Mouse (Mus musculus) ovary, adult 10 weeks (tissue): ENCODE data around the gene Rsad1. TPM values are rescaled to one million over a fixed set of nuclear protein-coding genes. Genes with fewer than 3 reads are reported as not detected.

ENCODE experiments used
- polyA plus RNA-seq: library from polyadenylated mRNA; stranded (reverse); fragments of 350-450 nt; fragmentation: Illumina TruSeq; extraction: RNeasy Lipid Tissue Mini Kit (QIAGEN cat#74804); gene quantifications from one replicate; pipeline ENCODE4 v1.2.3, GENCODE M21; 2014

Rsad1 gene
- polyA plus RNA-seq = 9.4 TPM

DNA sequence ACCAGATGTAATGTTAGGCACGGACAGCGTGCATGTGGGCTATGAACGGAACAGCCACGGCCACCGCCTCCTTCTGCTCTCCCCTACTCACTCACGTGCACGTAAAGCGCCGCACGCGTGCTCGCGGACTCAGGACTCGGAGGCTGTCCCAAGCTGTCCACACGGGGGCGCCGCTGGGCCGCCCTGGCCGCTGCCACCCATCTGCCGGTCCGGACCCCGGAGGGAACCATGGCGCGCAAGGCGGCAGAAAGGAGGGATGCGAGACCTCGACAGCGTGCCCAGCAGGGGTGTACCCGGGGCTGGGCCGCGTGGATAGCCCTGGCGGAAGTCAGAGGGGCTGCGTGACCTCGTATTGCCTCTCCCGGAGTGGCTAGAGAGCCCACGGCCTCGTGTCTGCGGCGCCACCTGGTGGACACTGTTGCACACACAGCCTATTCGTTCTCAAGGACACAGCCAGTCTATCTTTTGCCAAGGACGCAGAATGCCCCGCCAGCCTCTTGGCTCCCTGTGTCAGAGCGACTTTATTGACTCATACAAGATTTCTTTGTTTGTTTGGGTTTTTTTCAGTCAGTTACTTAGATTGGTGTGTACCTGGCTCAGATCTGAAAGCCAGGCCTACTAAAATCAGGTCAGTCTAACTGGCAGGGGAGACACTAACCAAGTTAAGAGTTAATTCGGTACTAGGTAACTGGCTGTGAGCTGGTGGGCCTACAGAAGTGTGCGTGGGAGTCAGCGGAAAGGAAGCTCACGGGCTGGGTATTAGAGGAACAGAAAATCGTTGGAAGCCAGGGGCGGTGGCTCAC, at the start of gene Rsad1:
Gene Rsad1 (minus strand): TSS at position 368 of the 803 bp plus-strand sequence.

DNA sequence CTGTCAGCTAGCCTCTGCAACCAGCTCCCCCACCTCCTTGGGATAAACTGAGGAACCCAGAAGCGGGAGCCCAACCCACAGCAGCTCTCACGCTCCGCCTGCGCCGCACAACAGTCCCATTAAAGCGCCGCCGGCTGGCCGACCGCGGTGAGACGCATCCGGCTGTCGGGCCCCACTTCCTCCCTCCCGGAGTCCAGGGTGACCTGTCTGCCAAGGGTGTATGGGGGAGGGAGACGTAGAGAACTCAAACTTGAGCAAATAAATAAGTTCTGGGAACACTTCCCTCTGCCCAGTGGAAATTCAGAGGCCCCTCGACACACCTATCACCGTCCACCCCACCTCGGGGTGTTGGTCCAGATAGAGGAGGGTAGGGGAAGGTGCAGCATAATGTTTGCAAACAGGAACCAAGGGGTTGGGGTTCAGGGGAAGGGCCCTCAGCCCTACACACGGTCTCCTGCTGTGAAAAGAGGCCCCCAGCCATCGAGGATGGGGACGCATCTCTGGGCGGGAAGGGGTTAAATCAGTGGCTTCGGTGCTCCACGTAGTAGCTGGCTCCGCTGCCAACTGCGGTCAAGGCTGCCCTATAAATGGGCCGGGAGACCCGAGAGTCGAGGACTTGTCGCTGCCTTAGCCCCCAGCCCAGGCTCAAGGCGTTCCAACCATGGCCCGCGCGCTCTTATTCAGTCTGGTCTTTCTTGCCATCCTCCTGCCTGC, 15.5 kb upstream of the Rsad1 start, which contains the start of gene Chad:
Gene Chad (plus strand): TSS at position 611 of the 714 bp plus-strand sequence.

DNA sequence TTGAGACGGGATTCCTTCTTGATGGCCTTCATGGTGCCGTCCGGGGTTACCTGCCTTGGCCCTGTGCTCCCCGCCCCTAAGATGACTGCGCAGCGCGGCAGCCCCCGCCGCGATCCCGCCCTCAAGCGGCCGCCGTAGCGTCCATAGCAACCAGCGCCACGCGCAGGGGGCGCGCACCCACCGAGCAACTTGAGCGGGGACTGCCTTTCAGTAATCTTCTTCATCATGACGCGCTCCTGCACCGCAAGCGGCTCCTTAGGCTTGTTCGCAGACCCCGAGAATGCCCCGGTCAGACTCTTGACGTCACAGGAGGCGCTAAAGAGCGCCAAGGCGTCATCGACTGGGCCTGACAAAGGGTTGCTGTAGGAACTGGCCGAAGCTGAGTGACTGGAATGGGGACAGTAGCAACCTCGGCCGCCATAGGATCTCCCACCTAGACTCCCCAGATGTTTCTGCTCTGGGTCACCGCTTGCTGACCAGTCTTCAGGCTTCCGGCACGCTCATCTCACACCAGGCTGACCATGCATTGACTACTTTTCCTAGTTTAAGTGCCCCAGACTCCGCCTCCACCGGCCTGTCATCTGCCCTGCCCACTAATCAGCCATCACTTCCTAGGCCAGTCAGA, 27.7 kb downstream of the Rsad1 start, which contains the start of gene Mycbpap:
Gene Mycbpap (minus strand): TSS at position 524 of the 625 bp plus-strand sequence.

DNA sequence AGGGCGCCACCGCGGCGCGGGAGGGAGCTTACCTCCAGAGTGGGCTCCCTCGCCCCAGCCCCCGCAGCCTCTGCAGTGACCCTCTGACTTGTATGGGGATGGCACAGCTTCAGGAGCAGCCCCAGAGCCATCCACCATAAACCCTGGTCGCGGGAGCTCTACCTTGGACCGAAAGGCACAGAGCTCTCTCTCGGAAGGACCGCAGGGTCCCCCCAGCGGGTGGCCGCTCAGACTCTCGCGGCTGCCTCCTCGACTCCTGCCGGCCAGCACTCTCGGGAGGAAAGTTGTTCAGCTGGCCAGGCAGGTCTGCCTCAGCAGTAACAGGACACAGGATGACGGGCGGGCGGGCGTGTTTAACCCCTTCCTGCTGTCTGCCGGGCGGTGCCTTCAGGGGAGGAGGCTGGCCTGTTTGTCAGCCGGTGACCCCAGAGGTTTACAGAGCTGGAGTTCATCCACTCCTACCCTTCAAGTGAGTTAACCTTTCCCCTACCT, 49.3 kb downstream of the Rsad1 start, which contains the start of gene Epn3:
Gene Epn3 (minus strand): TSS at position 314 of the 492 bp plus-strand sequence.

Other genes starting within 250 kb of the Rsad1 start
- gene Luc7l3, start 227.3 kb downstream of the Rsad1 start, polyA plus RNA-seq = 324 TPM
- gene Ankrd40, start 221.3 kb downstream of the Rsad1 start, polyA plus RNA-seq = 73.0 TPM
- gene Abcc3, start 156.3 kb downstream of the Rsad1 start, polyA plus RNA-seq = 1.6 TPM
- 0.09 TPM for gene Cacna1g, start 75.1 kb downstream of the Rsad1 start, polyA plus RNA-seq
- not detected for gene Spata20, start 63.1 kb downstream of the Rsad1 start, polyA plus RNA-seq
- 0.74 TPM for gene Epn3, start 49.3 kb downstream of the Rsad1 start, polyA plus RNA-seq
- 0.37 TPM for gene Mycbpap, start 27.5 kb downstream of the Rsad1 start, polyA plus RNA-seq
- not detected for gene Chad, start 15.8 kb upstream of the Rsad1 start, polyA plus RNA-seq
- gene Acsf2, start 52.6 kb upstream of the Rsad1 start, polyA plus RNA-seq = 38.4 TPM
- 79.2 TPM for gene Lrrc59, start 80.5 kb upstream of the Rsad1 start, polyA plus RNA-seq
- gene Mrpl27, start 104.5 kb upstream of the Rsad1 start, polyA plus RNA-seq = 12.9 TPM
- gene Eme1, start 104.7 kb upstream of the Rsad1 start, polyA plus RNA-seq = 0.60 TPM
- gene Xylt2, start 128.3 kb upstream of the Rsad1 start, polyA plus RNA-seq = 0.34 TPM
- gene Gm11541, start 155.2 kb upstream of the Rsad1 start, polyA plus RNA-seq = not detected
- not detected for gene Cdc34b, start 192.5 kb upstream of the Rsad1 start, polyA plus RNA-seq
- not detected for gene Tmem92, start 233.4 kb upstream of the Rsad1 start, polyA plus RNA-seq